Mouse (Mus musculus): Measurements from ENCODE around the gene Olfr1226.
"Not testable (repeated sequence)": the region's sequence is repeated elsewhere in the genome, so short reads cannot be mapped to it uniquely, and the experiment has no call there.

Gene Olfr1226

GRCm38 (mm10) chr2:89199948-89200347 lies at the start of gene Olfr1226:
Olfr1226 (minus strand) TSS chr2:89200048.
- DNase-seq (ENCODE audit: low spot score) = no peak

GRCm38 (mm10) chr2:89196325-89196982 lies 3.4 kb downstream of the Olfr1226 start:
- DNase-seq (ENCODE audit: low spot score) = no peak

GRCm38 (mm10) chr2:89174569-89174968 lies 25.3 kb downstream of the Olfr1226 start, which contains the start of gene Olfr1225:
Olfr1225 (minus strand) TSS chr2:89174669.
- no peak for DNase-seq (ENCODE audit: low spot score)

- DNase-seq (ENCODE audit: low spot score) = not testable (repeated sequence)
These were observed 35.1 kb downstream of the Olfr1226 start for GRCm38 (mm10) chr2:89164711-89165110.

GRCm38 (mm10) chr2:89163991-89164390 lies 35.9 kb downstream of the Olfr1226 start, which contains the start of gene Olfr1224-ps1:
Olfr1224-ps1 (minus strand) TSS chr2:89164091.
- DNase-seq (ENCODE audit: low spot score) = not testable (repeated sequence)

- DNase-seq (ENCODE audit: low spot score) = no peak
These were observed 48.4 kb downstream of the Olfr1226 start, which contains the start of gene Olfr1223 for GRCm38 (mm10) chr2:89151460-89151859. Olfr1223 (minus strand) TSS chr2:89151560.

Measured in layer of hippocampus, adult 9-10 months (tissue).